In genomic region chr1:80218268-80218667, GRCm38 (mm10) we compare ENCODE assay signal across 9 mouse cellular contexts. TPM values are rescaled to one million over a fixed set of nuclear protein-coding genes. Genes with fewer than 3 reads are reported as not detected.
DNase-seq lines count a peak whose midpoint lies in the region; ATAC-seq lines count a peak whose summit lies in the region.
"Had no signal": no experiment of that assay in that cellular context is flagged by ENCODE, and none has a peak within 500 bp of the region (broad histone marks: within the 10 kb centered on the region; RNA-seq: fewer than 3 reads in every experiment).

Gene Fam124b, minus strand, starts transcription at chr1:80218473.

- no peaks in the 10 kb centered on the region for H3K36me3 ChIP-seq in intestine, embryonic 14.5 days (ENCODE audit: control insufficient read depth, insufficient read depth, low read length)
- H3K36me3 ChIP-seq in lung, embryonic 15.5 days = no peaks in the 10 kb centered on the region

- ATAC-seq in intestine, embryonic 14.5 days (replicated peaks; ENCODE audit: low FRiP score, low TSS enrichment, low read depth) = no peak
- ATAC-seq in lung, embryonic 15.5 days (ENCODE audit: borderline replicate concordance, extremely low read depth, low FRiP score, low TSS enrichment) = peak; percentile 75

- 75% methylated on average over 6 of the region's 6 CpGs for WGBS in intestine, embryonic 14.5 days
- WGBS in lung, embryonic 15.5 days = 60% methylated on average over 6 of the region's 6 CpGs

- H3K4me2 ChIP-seq in intestine, embryonic 14.5 days (ENCODE audit: low read length) = no peak within 1 kb of the TSS
- no peak within 1 kb of the TSS for H3K4me2 ChIP-seq in lung, embryonic 15.5 days

- H3K4me1 ChIP-seq in intestine, embryonic 14.5 days (replicated peaks; ENCODE audit: control insufficient read depth, insufficient read depth, low read length) = no peaks in the 10 kb centered on the region
- peaks cover 5% of the 10 kb centered on the region; the same call in 1 of the 2 replicates for H3K4me1 ChIP-seq in lung, embryonic 15.5 days

- H3K4me3 ChIP-seq in intestine, embryonic 14.5 days (ENCODE audit: low read depth, low read length) = no peak within 1 kb of the TSS
- H3K4me3 ChIP-seq in lung, embryonic 15.5 days = no peak within 1 kb of the TSS

- no peaks in the 10 kb centered on the region for H3K27me3 ChIP-seq in intestine, embryonic 14.5 days (replicated peaks; ENCODE audit: control insufficient read depth, insufficient read depth, low read length)
- H3K27me3 ChIP-seq in lung, embryonic 15.5 days = no peaks in the 10 kb centered on the region

- H3K9me3 ChIP-seq in intestine, embryonic 14.5 days (ENCODE audit: control insufficient read depth, low read length) = no peaks in the 10 kb centered on the region
- H3K9me3 ChIP-seq in lung, embryonic 15.5 days = no peaks in the 10 kb centered on the region

- H3K9ac ChIP-seq in intestine, embryonic 14.5 days (ENCODE audit: low read length) = no peak within 1 kb of the TSS
- H3K9ac ChIP-seq in lung, embryonic 15.5 days = no peak within 1 kb of the TSS

- 0 out of 2 replicates have a peak within 1 kb of the TSS, but pooled peaks have one; percentile 6 for H3K27ac ChIP-seq in intestine, embryonic 14.5 days (ENCODE audit: low read depth)
- H3K27ac ChIP-seq in lung, embryonic 15.5 days = peak within 1 kb of the TSS; percentile 76

- DNase-seq in gastrocnemius, adult 18-20 months (ENCODE audit: low spot score) = peak; percentile 26
- no peak for DNase-seq in gastrocnemius, adult 8-10 months (ENCODE audit: low spot score in 2 of 2)
- DNase-seq in heart, adult 11 months = peak; percentile 99
- no peak for DNase-seq in intestine, embryonic 14.5 days (ENCODE audit: low spot score)
- DNase-seq in yolk sac, embryonic 10.5 days (ENCODE audit: low spot score) = peak; percentile 19
- DNase-seq in cerebellum, adult 11-12 months = no peak
- no peak for DNase-seq in right cerebral cortex, postnatal 4 days

RNA-seq across cellular contexts. Expression of gene Fam124b, which starts in this region (rescaled TPM):
- total RNA-seq in gastrocnemius, adult 18-20 months (2021) = 1 to 10 TPM in 1 of 2 experiments, under 1 TPM in 1; 0.84 to 1.1 TPM
- under 1 TPM; 0.20 to 0.44 (median 0.26) TPM for total RNA-seq in gastrocnemius, adult 8-10 months (2022)
- 0.85 and 1.2 TPM in 2 replicates for polyA plus RNA-seq in intestine, embryonic 14.5 days (2014; fragmentation: Nextera tagmentation; extraction: Ambion mirVana)
- polyA plus RNA-seq in lung, embryonic 15.5 days (2015; fragmentation: Nextera tagmentation; extraction: Ambion mirVana) = 2.9 and 3.3 TPM in 2 replicates
- total RNA-seq: hematopoietic stem cell, adult 5-6 weeks had no signal

Comparison
In these comparisons a context has a peak if more than half of its experiments do, and no peak if none do; other contexts are left out.
1. DNase-seq: peak in gastrocnemius, adult 18-20 months (single experiment), heart, adult 11 months (single experiment) and yolk sac, embryonic 10.5 days (single experiment); none in gastrocnemius, adult 8-10 months (0 of 2), intestine, embryonic 14.5 days (single experiment), cerebellum, adult 11-12 months (single experiment) and right cerebral cortex, postnatal 4 days (single experiment).